Mouse (Mus musculus) granulocyte monocyte progenitor cell, adult 5-6 weeks (primary cell): ENCODE measurements around the gene Sugp1. TPM values are rescaled to one million over a fixed set of nuclear protein-coding genes. Genes with fewer than 3 reads are reported as not detected.
"Not testable (repeated sequence)": the region's sequence is repeated elsewhere in the genome, so short reads cannot be mapped to it uniquely, and the experiment has no call there.

Source experiments
- ATAC-seq: replicated peaks from 2 replicates; pipeline ENCODE4 v1.8.0; 2016; ENCODE audit warnings: mild to moderate bottlenecking, moderate TSS enrichment, inconsistent platforms; ENCODE audit not compliant: poor library complexity, severe bottlenecking
- total RNA-seq, 2 experiments: library from RNA; stranded (forward) in 1 of 2; stranded (reverse) in 1 of 2; fragments of 200-712, 200-1000 nt in 1 of 2; fragments of >200 nt in 1 of 2; fragmentation: Nextera tagmentation in 1 of 2; gene quantifications; 2 replicates each; pipeline ENCODE4 v1.2.3; 2014 to 2017

Sugp1 gene
- total RNA-seq, 2 experiments from 2014 or later: 22.6 to 26.0 TPM

GRCm38 (mm10) chr8:70041885-70042546 lies 597 bp upstream of the Sugp1 start:
- no peak for ATAC-seq

DNA sequence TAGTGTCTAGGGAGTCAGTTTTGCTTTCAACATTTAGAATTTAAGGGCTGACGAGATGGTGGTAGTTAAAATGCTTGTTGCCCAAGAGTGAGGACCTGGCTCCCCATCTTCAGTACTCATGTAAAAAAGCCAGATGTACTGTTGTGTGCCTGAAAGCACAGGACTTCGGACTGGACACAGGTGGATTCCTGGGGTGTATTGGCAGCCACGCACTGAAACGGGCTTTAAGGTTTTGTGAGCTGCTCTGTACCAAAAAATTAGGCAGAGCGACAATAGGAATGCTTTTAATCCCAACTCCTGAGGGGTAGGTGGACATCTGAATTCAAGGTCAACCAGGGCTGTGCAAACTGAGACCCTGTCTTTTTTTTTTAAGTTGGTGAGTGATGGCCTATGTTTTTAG lies 1.4 kb downstream of the Sugp1 start:
- ATAC-seq: no peak

GRCm38 (mm10) chr8:70049662-70050061 lies 7.0 kb downstream of the Sugp1 start:
- no peak for ATAC-seq

DNA sequence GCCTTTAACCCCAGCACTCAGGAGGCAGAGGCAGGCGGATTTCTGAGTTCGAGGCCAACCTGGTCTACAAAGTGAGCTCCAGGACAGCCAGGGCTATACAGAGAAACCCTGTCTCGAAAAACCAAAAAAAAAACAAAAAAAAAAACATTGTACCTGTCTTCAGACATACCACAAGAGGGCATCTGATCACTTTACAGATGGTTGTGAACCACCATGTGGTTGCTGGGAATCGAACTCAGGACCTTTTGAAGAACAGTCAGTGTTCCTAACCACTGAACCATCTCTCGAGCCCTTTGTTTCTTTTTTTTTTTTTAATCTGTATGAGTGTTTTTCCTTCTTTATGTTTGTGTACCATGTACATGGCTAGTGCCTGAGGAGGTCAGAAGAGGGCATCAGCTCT lies 7.8 kb downstream of the Sugp1 start:
- ATAC-seq: not testable (repeated sequence)

DNA sequence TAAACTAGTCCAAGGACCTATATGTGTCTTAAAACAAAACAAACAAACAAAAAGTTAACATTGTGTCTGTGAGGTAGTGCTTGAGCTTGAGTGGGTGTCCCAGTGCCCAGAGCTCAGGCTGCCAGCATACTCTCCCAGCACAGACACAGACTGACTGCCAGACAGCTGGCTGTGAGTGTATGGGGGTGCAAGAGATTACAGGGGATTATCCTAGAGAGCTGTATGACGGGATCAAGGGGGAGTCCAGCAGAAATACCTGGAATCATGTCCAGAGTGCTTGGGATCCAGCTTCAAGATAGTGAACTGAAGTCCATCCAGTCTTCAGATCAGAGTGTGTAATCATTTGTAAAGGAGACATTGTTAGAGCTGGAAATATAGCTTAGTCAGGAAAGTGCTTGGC lies 15.1 kb downstream of the Sugp1 start:
- ATAC-seq: no peak

- no peak for ATAC-seq
Measured at GRCm38 (mm10) chr8:70071836-70072440, 29.3 kb downstream of the Sugp1 start.

- ATAC-seq: peak; percentile 60
Measured at GRCm38 (mm10) chr8:70072441-70073069, 29.9 kb downstream of the Sugp1 start, which contains the start of gene Tm6sf2. Gene Tm6sf2 (plus strand): TSS chr8:70072924.

GRCm38 (mm10) chr8:70073120-70073519 lies 30.5 kb downstream of the Sugp1 start:
- ATAC-seq: no peak

DNA sequence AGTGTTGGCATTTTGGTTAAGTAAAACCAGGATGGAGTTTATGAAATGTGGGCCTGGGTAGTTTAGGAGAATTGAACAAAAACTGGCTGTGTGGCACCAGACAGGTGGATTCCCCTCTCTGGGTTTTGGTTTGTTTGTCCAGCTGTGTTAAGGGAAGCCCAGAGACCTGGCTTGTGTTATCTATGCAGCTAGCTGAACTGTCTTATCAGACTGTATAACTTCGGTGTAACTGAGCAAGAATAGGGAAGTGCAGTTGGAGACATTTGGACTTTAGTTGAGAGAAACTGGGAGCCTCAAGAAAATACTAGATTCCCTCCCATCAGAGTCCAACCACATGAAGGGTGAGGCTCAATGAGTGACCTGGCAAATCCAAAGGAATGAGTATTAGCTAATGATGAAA lies 31.1 kb downstream of the Sugp1 start:
- ATAC-seq: no peak

DNA sequence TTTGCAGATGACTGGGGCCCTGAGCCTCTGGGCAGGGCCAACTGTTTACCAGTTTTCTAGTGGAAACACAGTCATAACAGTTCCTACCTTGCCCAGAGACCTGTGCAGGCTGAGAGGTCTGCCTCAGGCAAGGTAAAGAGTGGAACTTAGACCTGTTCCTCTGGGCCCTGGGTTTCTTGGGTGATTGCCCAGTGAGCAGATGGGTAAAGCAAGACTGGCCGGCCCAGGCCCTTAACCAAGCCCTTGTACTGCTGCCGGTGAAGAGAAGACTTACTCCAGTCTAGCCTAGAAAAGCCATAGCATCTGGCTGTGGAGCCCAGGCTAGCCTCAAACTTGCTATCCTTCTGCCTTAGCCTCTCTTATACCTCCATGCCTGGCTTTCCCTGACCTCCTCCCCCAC lies 39.4 kb downstream of the Sugp1 start:
- ATAC-seq: no peak

DNA sequence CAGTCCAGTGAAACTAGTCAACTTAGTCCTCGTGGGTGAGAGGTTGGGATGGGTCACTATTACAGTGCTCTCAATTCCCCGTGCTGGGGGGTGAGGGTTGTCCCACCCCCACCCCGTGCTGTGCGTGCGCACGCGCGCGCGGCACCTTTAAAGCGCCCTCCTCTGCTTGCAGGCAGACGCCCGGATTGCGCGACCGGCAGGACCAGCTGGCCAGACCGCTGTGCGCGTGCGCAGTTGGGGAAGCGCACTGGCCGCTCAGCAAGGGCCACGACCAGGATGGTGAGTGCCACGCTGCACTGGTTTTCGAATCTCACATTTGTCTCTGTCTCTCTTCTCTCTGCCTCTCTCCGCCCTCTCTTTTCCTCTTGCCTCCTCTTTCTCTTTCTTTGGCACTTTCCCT lies 40.7 kb downstream of the Sugp1 start, which contains the start of gene Hapln4:
Hapln4 (plus strand) TSS at position 173 of the 400 bp plus-strand sequence.
- peak; percentile 45 for ATAC-seq

DNA sequence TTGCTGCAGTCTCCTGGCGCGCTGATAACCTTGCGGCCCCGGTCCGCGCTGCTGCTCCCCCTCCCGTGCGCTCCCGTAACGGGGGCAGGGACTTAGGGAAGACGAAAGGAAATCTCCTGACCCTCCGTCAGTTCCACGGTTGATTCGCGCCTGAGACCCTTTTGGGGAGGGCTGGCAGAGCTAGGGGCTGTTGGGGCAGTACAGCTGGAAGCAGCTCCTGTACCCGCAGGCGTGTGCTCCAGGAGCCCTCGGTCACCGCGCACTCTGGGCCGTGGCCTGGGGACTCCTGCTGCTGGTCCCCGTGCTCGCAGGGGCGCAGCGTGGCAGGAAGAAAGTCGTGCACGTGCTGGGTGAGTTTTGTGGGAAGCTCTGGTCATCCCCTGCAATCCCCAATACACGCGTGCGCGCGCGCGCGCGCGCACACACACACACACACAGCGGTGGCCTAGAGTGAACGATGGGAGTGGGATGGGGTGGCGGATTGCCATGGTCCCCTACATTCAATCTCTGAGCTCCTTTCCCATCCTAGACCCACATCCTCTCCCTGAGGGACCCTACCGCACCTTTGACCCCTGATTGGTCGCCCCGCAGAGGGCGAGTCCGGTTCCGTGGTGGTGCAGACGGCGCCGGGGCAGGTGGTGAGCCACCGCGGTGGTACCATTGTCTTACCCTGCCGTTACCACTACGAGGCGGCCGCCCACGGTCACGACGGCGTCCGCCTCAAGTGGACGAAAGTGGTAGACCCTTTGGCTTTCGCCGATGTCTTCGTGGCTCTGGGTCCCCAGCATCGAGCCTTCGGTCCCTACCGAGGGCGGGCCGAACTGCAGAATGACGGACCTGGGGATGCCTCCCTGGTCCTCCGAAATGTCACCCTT lies 41.8 kb downstream of the Sugp1 start:
- peak; percentile 18; the same call in 1 of the 2 replicates for ATAC-seq

- no peak for ATAC-seq
Measured at GRCm38 (mm10) chr8:70086151-70086550, 43.5 kb downstream of the Sugp1 start.

- ATAC-seq: peak; percentile 65
Measured at GRCm38 (mm10) chr8:70087237-70087636, 44.6 kb downstream of the Sugp1 start.

DNA sequence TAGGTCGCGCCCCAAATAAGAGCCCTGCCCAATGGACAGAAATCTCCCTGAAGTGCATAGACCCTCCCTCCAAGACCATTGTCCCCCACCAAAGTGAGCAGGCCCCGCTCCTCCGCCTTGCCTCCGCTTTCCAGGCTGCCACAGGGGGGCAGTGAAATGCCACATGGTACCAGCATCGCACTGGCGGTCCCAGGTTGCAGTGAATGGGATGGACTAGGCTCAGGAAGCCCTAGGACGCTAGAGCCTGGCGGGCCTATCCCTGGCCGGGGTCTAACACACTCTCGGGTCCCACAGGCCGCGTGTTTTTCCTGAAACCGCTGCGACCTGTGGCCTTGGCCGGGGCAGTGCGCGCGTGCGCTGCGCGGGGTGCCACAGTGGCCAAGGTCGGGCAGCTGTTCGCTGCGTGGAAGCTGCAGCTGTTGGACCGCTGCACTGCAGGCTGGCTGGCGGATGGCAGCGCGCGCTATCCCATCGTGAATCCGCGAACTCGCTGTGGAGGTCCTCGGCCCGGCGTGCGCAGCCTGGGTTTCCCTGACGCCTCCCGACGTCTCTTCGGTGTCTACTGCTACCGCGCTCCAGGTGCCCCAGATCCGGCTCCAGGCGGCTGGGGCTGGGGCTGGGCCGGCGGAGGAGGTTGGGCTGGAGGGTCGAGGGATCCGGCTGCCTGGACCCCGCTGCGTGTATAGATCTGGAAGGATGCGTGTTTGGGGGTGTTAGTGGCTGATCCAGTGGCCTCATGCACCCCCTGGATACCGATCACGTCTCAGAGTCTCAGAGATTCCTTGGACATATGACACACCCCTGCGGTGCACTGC lies 45.4 kb downstream of the Sugp1 start:
- ATAC-seq: no peak

DNA sequence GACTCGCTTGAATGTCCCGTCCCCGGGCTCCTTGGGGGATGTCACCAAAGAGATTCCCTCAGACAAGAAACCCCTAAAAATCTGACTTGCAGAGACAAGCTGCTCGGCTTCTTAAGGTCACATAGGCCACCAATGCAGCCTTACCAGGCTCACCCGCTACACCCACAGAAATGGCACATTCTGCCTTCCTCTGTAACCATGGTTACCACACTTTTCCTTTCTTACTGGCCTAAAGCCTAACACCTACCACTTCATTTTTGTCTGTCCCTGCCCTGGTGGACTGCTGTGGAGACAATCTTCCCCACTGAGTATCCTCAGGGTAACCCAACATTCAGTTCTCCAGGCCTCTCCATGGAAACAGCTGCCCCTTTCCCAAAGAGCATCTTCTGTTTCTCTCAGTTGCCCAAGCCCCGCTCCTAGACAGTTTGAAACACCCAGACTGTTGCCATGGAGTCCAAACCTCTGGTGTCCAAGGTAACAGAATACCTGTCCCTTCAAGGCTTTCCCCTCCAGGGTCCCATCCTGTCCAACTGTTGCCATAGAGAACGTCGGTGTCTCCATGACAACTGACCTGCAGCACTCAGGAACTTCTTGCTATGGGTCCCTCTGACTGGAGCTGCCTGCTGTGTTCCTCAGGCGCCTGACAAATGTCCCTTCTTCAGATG lies 46.8 kb downstream of the Sugp1 start:
- ATAC-seq: no peak

- no peak for ATAC-seq
Measured at GRCm38 (mm10) chr8:70092786-70093185, 50.2 kb downstream of the Sugp1 start.

- no peak for ATAC-seq
Measured at GRCm38 (mm10) chr8:70099276-70099675, 56.7 kb downstream of the Sugp1 start.

DNA sequence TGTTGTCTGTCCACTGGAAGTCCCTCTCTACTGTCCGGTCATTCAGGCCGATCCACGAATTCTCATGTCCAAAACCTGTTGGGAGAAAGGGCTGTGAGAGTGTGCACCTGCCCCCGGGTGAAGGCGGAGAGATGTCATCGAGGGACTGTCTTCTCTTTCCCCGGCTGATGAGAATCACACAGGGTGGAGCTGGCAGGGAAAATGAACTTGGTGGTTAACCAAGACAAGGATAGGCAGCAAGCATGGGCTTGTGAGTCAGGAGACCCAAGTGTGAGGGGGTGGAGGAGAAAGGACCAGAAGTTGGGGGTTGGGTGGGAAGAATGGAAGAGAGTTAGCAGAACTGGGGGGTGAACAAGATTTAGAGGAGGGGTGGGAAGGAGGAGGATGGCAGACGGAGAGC lies 57.6 kb downstream of the Sugp1 start:
- ATAC-seq: no peak
